Mouse (Mus musculus) neural tube, embryonic 13.5 days (tissue): Measurements from ENCODE around the gene Gria1. TPM values are rescaled to one million over a fixed set of nuclear protein-coding genes. Genes with fewer than 3 reads are reported as not detected.
A peak's percentile ranks its signal among the peaks of the same experiment; 100 is the strongest.

Experiments
- ATAC-seq: fragments of 200-750 bp; cut with Nextera tagmentation; 2 replicates; pipeline ENCODE4 v1.8.0; 2017; ENCODE audit warnings: low read depth, mild to moderate bottlenecking, moderate TSS enrichment, moderate library complexity
- H3K27ac ChIP-seq: fragments of 300-500 bp; sonication (generic); replicated peaks from 2 replicates; pipeline ENCODE4 v1.5.1; 2015; ENCODE audit warnings: moderate library complexity, mild to moderate bottlenecking, inconsistent platforms
- H3K27me3 ChIP-seq: fragments of 300-500 bp; sonication (generic); 2 replicates; pipeline ENCODE4 v1.6.1; 2015; ENCODE audit warnings: mild to moderate bottlenecking, inconsistent platforms
- H3K36me3 ChIP-seq: fragments of 300-500 bp; sonication (generic); 2 replicates; pipeline ENCODE4 v1.6.1; 2015; ENCODE audit warnings: mild to moderate bottlenecking, inconsistent platforms
- H3K4me1 ChIP-seq: fragments of 300-500 bp; sonication (generic); replicated peaks from 2 replicates; pipeline ENCODE4 v1.6.1; 2015; ENCODE audit warnings: inconsistent platforms
- H3K4me2 ChIP-seq: fragments of 300-500 bp; sonication (generic); 2 replicates; pipeline ENCODE4 v1.6.1; 2015; ENCODE audit warnings: inconsistent platforms, mild to moderate bottlenecking, moderate library complexity
- H3K4me3 ChIP-seq: fragments of 300-500 bp; sonication (generic); 2 replicates; pipeline ENCODE4 v1.5.1; 2015; ENCODE audit warnings: mild to moderate bottlenecking, inconsistent platforms
- H3K9ac ChIP-seq: fragments of 300-500 bp; sonication (generic); 2 replicates; pipeline ENCODE4 v1.6.1; 2015; ENCODE audit warnings: moderate library complexity, mild to moderate bottlenecking, inconsistent platforms
- H3K9me3 ChIP-seq: fragments of 300-500 bp; sonication (generic); 2 replicates; pipeline ENCODE4 v1.6.1; 2016; ENCODE audit warnings: inconsistent platforms
- WGBS: fragments of 180-500 bp; shearing (Covaris S2); methylation state at CpG from one replicate; pipeline ENCODE4 v1.1.7; 2015; 5-methylcytosine and 5-hydroxymethylcytosine counted together
- polyA plus RNA-seq: library from polyadenylated mRNA; unstranded; fragments of >200 nt; fragmentation: Nextera tagmentation; extraction: Ambion mirVana; gene quantifications from 2 replicates; pipeline ENCODE4 v1.2.1, GENCODE M21; 2015

The Gria1 gene
- polyA plus RNA-seq, result 23.3 and 28.1 TPM in 2 replicates

DNA sequence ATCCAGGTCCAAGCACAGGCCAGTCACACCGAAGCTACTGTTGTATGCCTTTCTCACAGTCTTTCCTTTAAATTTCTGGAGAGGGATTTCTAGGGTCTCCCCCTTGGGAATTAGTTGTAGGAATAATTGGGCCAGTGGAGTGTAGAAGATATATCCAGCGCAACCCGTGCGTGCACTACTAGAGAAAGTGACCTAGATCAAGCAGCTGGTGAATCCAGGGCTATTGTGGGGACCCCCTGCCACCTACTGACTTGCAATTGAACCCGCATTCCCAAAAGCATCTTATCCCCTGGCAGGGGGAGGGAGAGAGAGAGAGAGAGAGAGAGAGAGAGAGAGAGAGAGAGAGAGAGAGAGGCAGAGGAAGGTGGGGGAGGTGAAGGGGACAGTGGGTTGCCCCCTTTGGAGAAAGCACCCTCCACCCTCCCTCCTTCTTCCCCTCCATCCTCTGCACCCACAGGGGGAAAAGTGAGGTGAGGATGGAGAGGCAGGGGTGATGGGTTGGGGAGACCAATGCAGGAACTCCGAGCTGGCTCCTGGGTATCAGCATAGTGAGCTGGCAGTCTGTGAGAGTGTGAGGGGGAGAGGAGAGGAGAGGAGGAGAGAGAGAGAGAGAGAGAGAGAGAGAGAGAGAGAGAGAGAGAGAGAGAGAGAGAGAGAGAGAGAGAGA lies at the start of gene Gria1:
Gria1 (plus strand) TSS at position 364 of the 667 bp plus-strand sequence.
- peak; percentile 64 for ATAC-seq
- Histone ChIP-seq H3K4me2 (peak within 1 kb of the TSS; percentile 59), H3K36me3 (0 out of 2 replicates have a peak, but pooled peaks cover 4% of the 10 kb centered on the region), H3K9ac (peak within 1 kb of the TSS; percentile 79), H3K4me3 (peak within 1 kb of the TSS; percentile 43), H3K27ac (peak within 1 kb of the TSS; percentile 77), H3K4me1 (peaks cover 34% of the 10 kb centered on the region), H3K9me3 (no peaks in the 10 kb centered on the region), H3K27me3 (no peaks in the 10 kb centered on the region)
- 21% methylated on average over 6 of the region's 6 CpGs for WGBS

DNA sequence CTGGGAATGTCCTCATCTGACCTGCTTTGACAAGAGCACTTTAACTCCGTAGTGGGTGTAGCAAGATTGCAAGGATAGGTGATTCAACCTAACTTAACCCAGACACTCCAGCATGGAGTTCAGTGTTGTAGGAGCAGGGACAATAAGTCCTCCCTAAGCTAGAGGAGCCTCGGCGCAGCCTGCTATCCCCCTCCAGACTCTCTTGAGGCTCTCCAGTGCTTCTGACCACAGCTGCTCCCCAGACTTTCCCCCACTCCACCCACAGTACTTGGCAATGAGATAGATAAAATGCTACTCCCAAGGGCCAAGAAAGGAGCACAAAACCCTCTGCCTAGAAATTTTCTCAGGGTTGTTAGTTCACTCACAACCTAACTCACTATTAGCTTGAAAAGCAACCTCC lies 49.4 kb upstream of the Gria1 start:
- no peak overlapping the region for H3K27ac ChIP-seq
- H3K27me3 ChIP-seq, result no peaks in the 10 kb centered on the region
- no peaks in the 10 kb centered on the region for H3K4me1 ChIP-seq
- H3K4me3 ChIP-seq, result no peak overlapping the region
- WGBS, result 90% methylated on average over 3 of the region's 3 CpGs
- no peak overlapping the region for H3K9ac ChIP-seq
- H3K36me3 ChIP-seq, result no peaks in the 10 kb centered on the region
- H3K4me2 ChIP-seq, result no peak overlapping the region
- no peak for ATAC-seq
- H3K9me3 ChIP-seq, result no peaks in the 10 kb centered on the region

- Histone ChIP-seq H3K4me2 (no peak overlapping the region), H3K36me3 (no peaks in the 10 kb centered on the region), H3K4me3 (no peak overlapping the region), H3K9ac (no peak overlapping the region), H3K4me1 (no peaks in the 10 kb centered on the region), H3K27ac (no peak overlapping the region), H3K9me3 (no peaks in the 10 kb centered on the region), H3K27me3 (no peaks in the 10 kb centered on the region)
- no peak for ATAC-seq
- 21% methylated on average over 1 of the region's 1 CpGs for WGBS
Observed at GRCm38 (mm10) chr11:56972814-56973213, 38.4 kb upstream of the Gria1 start.

- H3K27ac ChIP-seq, result no peak overlapping the region
- 79% methylated on average over 3 of the region's 3 CpGs for WGBS
- H3K27me3 ChIP-seq, result no peaks in the 10 kb centered on the region
Observed at GRCm38 (mm10) chr11:56984321-56985000, 26.7 kb upstream of the Gria1 start.

DNA sequence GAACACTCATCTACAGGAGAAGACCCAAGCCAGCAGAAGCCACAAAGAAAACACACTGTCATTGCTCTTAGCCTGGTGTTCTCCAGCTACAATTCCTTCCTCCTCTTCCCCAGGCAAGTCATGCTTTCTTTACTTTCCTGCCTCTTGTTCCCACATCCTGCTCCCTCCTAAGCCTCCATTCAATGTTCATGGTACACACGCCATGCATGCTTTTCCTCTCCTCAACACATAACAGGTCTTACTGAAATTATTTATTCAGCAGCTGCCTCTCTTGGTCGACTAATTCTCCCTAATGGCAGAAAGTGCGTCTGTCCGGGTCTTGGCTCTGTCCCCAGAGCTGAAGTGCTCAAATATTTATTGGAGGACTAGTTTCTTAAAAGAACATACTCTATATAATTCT lies 25.7 kb upstream of the Gria1 start:
- H3K9me3 ChIP-seq, result no peaks in the 10 kb centered on the region
- H3K9ac ChIP-seq, result no peak overlapping the region
- no peaks in the 10 kb centered on the region for H3K27me3 ChIP-seq
- H3K27ac ChIP-seq, result no peak overlapping the region
- H3K36me3 ChIP-seq, result no peaks in the 10 kb centered on the region
- H3K4me2 ChIP-seq, result no peak overlapping the region
- H3K4me3 ChIP-seq, result no peak overlapping the region
- WGBS, result 75% methylated on average over 4 of the region's 4 CpGs
- H3K4me1 ChIP-seq, result no peaks in the 10 kb centered on the region
- no peak for ATAC-seq

More at GRCm38 (mm10) chr11:56984321-56985000, 26.7 kb upstream of the Gria1 start:
- Histone ChIP-seq H3K9ac (no peak overlapping the region), H3K9me3 (no peaks in the 10 kb centered on the region), H3K36me3 (no peaks in the 10 kb centered on the region), H3K4me2 (no peak overlapping the region), H3K4me3 (no peak overlapping the region), H3K4me1 (no peaks in the 10 kb centered on the region)
- ATAC-seq, result no peak

- no peaks in the 10 kb centered on the region for H3K27me3 ChIP-seq
- 74% methylated on average over 3 of the region's 3 CpGs for WGBS
- no peak overlapping the region for H3K9ac ChIP-seq
- H3K27ac ChIP-seq, result no peak overlapping the region
- H3K4me1 ChIP-seq, result no peaks in the 10 kb centered on the region
- no peak overlapping the region for H3K4me3 ChIP-seq
- H3K9me3 ChIP-seq, result no peaks in the 10 kb centered on the region
- no peak for ATAC-seq
- no peak overlapping the region for H3K4me2 ChIP-seq
- H3K36me3 ChIP-seq, result no peaks in the 10 kb centered on the region
Observed at GRCm38 (mm10) chr11:56999601-57000001, 11.6 kb upstream of the Gria1 start.

- no peaks in the 10 kb centered on the region for H3K9me3 ChIP-seq
- H3K27me3 ChIP-seq, result no peaks in the 10 kb centered on the region
- no peaks in the 10 kb centered on the region for H3K4me1 ChIP-seq
- 36% methylated on average over 3 of the region's 3 CpGs for WGBS
- H3K27ac ChIP-seq, result no peak overlapping the region
- no peak overlapping the region for H3K4me2 ChIP-seq
- H3K36me3 ChIP-seq, result no peaks in the 10 kb centered on the region
- no peak overlapping the region for H3K4me3 ChIP-seq
- H3K9ac ChIP-seq, result no peak overlapping the region
- ATAC-seq, result no peak
Observed at GRCm38 (mm10) chr11:57004611-57005010, 6.6 kb upstream of the Gria1 start.

DNA sequence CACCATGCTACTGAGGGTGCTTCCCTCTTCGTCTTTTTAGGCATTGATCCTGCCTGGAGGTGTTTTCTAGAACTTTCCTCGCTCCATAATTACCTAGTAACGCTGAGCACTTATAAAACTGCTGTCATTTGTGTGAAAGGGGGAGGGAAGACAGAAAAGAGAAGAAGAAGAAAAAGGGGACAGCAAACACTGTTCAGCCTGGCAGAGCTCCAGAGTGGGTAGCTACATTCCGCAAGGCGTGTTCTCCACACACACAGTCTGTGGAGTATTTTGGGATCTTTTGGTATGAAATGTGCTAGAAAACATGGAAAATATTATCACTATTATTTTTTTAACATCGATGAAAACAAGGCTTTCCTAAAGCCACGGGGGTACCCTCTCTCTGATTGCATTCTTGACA lies 5.8 kb upstream of the Gria1 start:
- Histone ChIP-seq H3K27ac (no peak overlapping the region), H3K4me3 (no peak overlapping the region), H3K9ac (no peak overlapping the region), H3K4me2 (no peak overlapping the region), H3K36me3 (no peaks in the 10 kb centered on the region), H3K4me1 (no peaks in the 10 kb centered on the region; the same call in 1 of the 2 replicates), H3K27me3 (no peaks in the 10 kb centered on the region), H3K9me3 (no peaks in the 10 kb centered on the region)
- WGBS, result 84% methylated on average over 7 of the region's 7 CpGs
- ATAC-seq, result no peak

- Histone ChIP-seq H3K4me2 (no peak overlapping the region), H3K9ac (no peak overlapping the region), H3K27ac (no peak overlapping the region), H3K4me1 (peaks cover 10% of the 10 kb centered on the region), H3K27me3 (no peaks in the 10 kb centered on the region), H3K4me3 (no peak overlapping the region), H3K36me3 (no peaks in the 10 kb centered on the region), H3K9me3 (no peaks in the 10 kb centered on the region)
- 93% methylated on average over 4 of the region's 4 CpGs for WGBS
- ATAC-seq, result no peak
Observed at GRCm38 (mm10) chr11:57007790-57008189, 3.4 kb upstream of the Gria1 start.

- peak overlapping the region; percentile 77; the same call in 1 of the 2 replicates for H3K27ac ChIP-seq
- no peak for ATAC-seq
Observed at GRCm38 (mm10) chr11:57010611-57011010, 576 bp upstream of the Gria1 start.

GRCm38 (mm10) chr11:57011691-57012039 lies 478 bp downstream of the Gria1 start:
- Histone ChIP-seq H3K27me3 (no peaks in the 10 kb centered on the region), H3K9ac (peak overlapping the region; percentile 79), H3K4me2 (peak overlapping the region; percentile 59), H3K9me3 (no peaks in the 10 kb centered on the region), H3K36me3 (0 out of 2 replicates have a peak, but pooled peaks cover 4% of the 10 kb centered on the region), H3K27ac (peak overlapping the region; percentile 77), H3K4me1 (peaks cover 34% of the 10 kb centered on the region), H3K4me3 (peak overlapping the region; percentile 43)
- WGBS, result 2% methylated on average over 11 of the region's 11 CpGs
- ATAC-seq, result peak; percentile 88

More at GRCm38 (mm10) chr11:57010611-57011010, 576 bp upstream of the Gria1 start:
- 67% methylated on average over 6 of the region's 6 CpGs for WGBS
- Histone ChIP-seq H3K4me3 (no peak overlapping the region), H3K9ac (no peak overlapping the region), H3K4me2 (no peak overlapping the region), H3K4me1 (peaks cover 34% of the 10 kb centered on the region), H3K9me3 (no peaks in the 10 kb centered on the region), H3K27me3 (no peaks in the 10 kb centered on the region), H3K36me3 (no peaks in the 10 kb centered on the region)

DNA sequence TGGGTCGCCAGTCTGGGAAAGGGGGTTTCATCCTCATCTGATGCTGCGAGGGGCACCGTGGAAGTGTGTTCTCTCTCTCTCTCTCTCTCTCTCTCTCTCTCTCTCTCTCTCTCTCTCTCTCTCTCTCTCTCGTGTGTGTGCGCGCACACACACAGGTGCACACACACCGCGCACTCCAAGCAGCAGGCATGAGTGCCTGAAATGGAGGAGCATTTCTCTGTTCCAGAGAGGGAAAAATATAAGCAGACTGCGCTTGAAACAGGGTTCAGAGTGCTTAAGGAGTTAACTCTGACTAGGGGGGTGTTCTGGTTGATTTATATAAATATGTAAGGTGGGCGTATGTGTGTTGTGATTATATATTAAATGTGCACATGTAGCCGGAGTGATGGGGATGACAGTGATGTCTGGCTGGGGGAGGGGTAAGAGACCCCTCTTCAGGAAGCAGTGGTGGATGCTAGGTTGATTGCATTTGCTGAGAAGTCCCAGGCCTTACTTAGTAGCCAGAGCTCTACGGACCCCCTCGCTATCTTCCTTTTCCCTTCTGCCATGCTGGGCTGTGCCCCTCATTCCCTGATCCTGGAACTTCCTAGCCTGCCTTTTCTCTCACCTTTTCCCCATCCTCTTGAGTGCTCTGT lies 1.2 kb downstream of the Gria1 start:
- WGBS, result 27% methylated on average over 13 of the region's 13 CpGs
- peak overlapping the region; percentile 43 for H3K4me3 ChIP-seq
- peak; percentile 37 for ATAC-seq
- H3K9ac ChIP-seq, result peak overlapping the region; percentile 79
- no peaks in the 10 kb centered on the region for H3K9me3 ChIP-seq
- H3K36me3 ChIP-seq, result 0 out of 2 replicates have a peak, but pooled peaks cover 4% of the 10 kb centered on the region
- H3K27ac ChIP-seq, result peak overlapping the region; percentile 77
- H3K27me3 ChIP-seq, result no peaks in the 10 kb centered on the region
- H3K4me2 ChIP-seq, result peak overlapping the region; percentile 59
- peaks cover 34% of the 10 kb centered on the region for H3K4me1 ChIP-seq
